Mouse (Mus musculus): Measurements from ENCODE around the gene Cdk6. TPM values are rescaled to one million over a fixed set of nuclear protein-coding genes. Genes with fewer than 3 reads are reported as not detected.

Gene Cdk6
- 9.4 TPM for polyA plus RNA-seq (2014; fragmentation: Illumina TruSeq; extraction: RNeasy Lipid Tissue Mini Kit (QIAGEN cat#74804); ENCODE audit: low read depth, low replicate concordance)

GRCm38 (mm10) chr5:3341111-3341911 lies at the start of gene Cdk6:
Gene Cdk6, plus strand, starts transcription at chr5:3341485.

DNA sequence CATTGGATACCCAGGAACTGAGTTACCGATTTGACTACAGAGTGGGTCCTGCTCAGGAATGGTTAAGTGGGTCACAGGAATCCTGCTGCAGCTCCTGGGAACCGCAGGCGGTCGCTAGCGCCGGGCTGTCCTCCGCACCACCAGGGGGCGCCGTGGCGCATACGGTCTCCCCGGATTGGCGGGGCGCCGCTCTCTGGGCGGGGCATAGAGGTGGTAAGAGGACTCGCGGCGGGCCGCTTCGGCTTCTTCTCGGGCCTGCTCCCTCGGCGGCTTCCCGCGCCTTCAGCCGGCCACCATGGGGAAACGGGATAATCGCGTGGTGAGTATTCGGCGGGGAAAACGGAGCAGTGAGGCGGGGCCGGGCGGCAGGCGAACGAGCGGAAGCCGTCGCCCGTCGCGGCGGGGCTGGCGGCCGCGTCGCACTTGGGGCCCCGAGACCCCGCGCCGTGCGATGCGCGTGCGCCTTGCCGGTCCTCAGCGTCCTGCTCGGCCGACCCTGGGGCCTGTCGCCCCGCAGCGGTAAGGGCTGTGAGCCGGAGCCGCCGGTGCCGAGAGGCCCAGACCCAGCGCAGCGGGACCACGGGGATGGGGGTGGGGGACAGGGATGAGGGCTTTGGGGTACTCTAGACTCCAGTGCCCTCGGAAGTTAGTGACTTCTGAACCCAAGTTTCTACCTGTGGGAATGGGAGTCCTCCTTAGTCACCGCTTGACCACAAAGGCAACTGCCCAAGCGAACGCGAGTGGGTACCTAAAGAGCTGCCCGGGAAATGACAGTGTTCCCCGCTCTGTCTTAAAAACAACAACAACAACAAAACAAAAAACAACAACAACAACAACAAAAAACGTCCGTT lies 202.6 kb downstream of the Cdk6 start, which contains the start of gene Fam133b:
TSS of gene Fam133b (plus strand) at position 205 of the 851 bp plus-strand sequence.

GRCm38 (mm10) chr5:3571266-3571665 lies 230.0 kb downstream of the Cdk6 start, which contains the start of gene 1700109H08Rik:
Gene 1700109H08Rik, plus strand, starts transcription at chr5:3571566.

Other genes with a start within 250 kb of the Cdk6 start
- 66.0 TPM for gene Fam133b, start 202.3 kb downstream of the Cdk6 start, polyA plus RNA-seq (2014; fragmentation: Illumina TruSeq; extraction: RNeasy Lipid Tissue Mini Kit (QIAGEN cat#74804); ENCODE audit: low read depth, low replicate concordance)
- 3.1 TPM for gene 1700109H08Rik, start 230.1 kb downstream of the Cdk6 start, polyA plus RNA-seq (2014; fragmentation: Illumina TruSeq; extraction: RNeasy Lipid Tissue Mini Kit (QIAGEN cat#74804); ENCODE audit: low read depth, low replicate concordance)

Data from adrenal gland, adult 10 weeks (tissue).